Mouse (Mus musculus) gastrocnemius, adult 18-20 months (tissue): Measurements from ENCODE around the gene Epb41l1. TPM values are rescaled to one million over a fixed set of nuclear protein-coding genes. Genes with fewer than 3 reads are reported as not detected.
A peak's percentile ranks its signal among the peaks of the same experiment; 100 is the strongest.
"Not testable (repeated sequence)": the region's sequence is repeated elsewhere in the genome, so short reads cannot be mapped to it uniquely, and the experiment has no call there.

ENCODE experiments used
- DNase-seq: peaks from one replicate; pipeline ENCODE4 v3.0.0; 2021; ENCODE audit warnings: low spot score
- total RNA-seq, 2 experiments: library from RNA; stranded (reverse); gene quantifications; 2 replicates each; pipeline ENCODE4 v1.2.3; 2021

The Epb41l1 gene
- total RNA-seq, 2 experiments from 2014 or later: 4.6 to 4.8 TPM

- no peak for DNase-seq
Measured at GRCm38 (mm10) chr2:156483204-156483603, 62.5 kb downstream of the Epb41l1 start.

- no peak for DNase-seq
Measured at GRCm38 (mm10) chr2:156486086-156486751, 65.5 kb downstream of the Epb41l1 start.

- no peak for DNase-seq
Measured at GRCm38 (mm10) chr2:156487589-156488160, 67.0 kb downstream of the Epb41l1 start.

- DNase-seq: peak; percentile 30
Measured at GRCm38 (mm10) chr2:156488166-156488814, 67.6 kb downstream of the Epb41l1 start.

GRCm38 (mm10) chr2:156490176-156490575 is 69.5 kb downstream of the Epb41l1 start:
- DNase-seq: peak; percentile 36

- no peak for DNase-seq
Measured at GRCm38 (mm10) chr2:156491796-156492195, 71.1 kb downstream of the Epb41l1 start.

- no peak for DNase-seq
Measured at GRCm38 (mm10) chr2:156493766-156494165, 73.1 kb downstream of the Epb41l1 start.

GRCm38 (mm10) chr2:156494465-156494864 is 73.8 kb downstream of the Epb41l1 start:
- no peak for DNase-seq

GRCm38 (mm10) chr2:156494875-156495274 is 74.2 kb downstream of the Epb41l1 start:
- no peak for DNase-seq

GRCm38 (mm10) chr2:156496816-156497566 is 76.3 kb downstream of the Epb41l1 start:
- no peak for DNase-seq

GRCm38 (mm10) chr2:156497915-156498314 is 77.2 kb downstream of the Epb41l1 start:
- DNase-seq: peak; percentile 62

- DNase-seq: no peak
Measured at GRCm38 (mm10) chr2:156501025-156501424, 80.3 kb downstream of the Epb41l1 start.

GRCm38 (mm10) chr2:156505533-156505932 is 84.8 kb downstream of the Epb41l1 start:
- DNase-seq: no peak

- no peak for DNase-seq
Measured at GRCm38 (mm10) chr2:156512028-156512427, 91.3 kb downstream of the Epb41l1 start.

GRCm38 (mm10) chr2:156512561-156512960 is 91.9 kb downstream of the Epb41l1 start:
- DNase-seq: no peak

GRCm38 (mm10) chr2:156515102-156515501 is 94.4 kb downstream of the Epb41l1 start:
- no peak for DNase-seq

- DNase-seq: peak; percentile 67
Measured at GRCm38 (mm10) chr2:156515565-156516185, 95.0 kb downstream of the Epb41l1 start.

GRCm38 (mm10) chr2:156516678-156517077 is 96.0 kb downstream of the Epb41l1 start:
- not testable (repeated sequence) for DNase-seq

- no peak for DNase-seq
Measured at GRCm38 (mm10) chr2:156518306-156518705, 97.6 kb downstream of the Epb41l1 start.

- no peak for DNase-seq
Measured at GRCm38 (mm10) chr2:156519584-156519983, 98.9 kb downstream of the Epb41l1 start.

GRCm38 (mm10) chr2:156522994-156523393 is 102.3 kb downstream of the Epb41l1 start:
- DNase-seq: no peak

- no peak for DNase-seq
Measured at GRCm38 (mm10) chr2:156524078-156524477, 103.4 kb downstream of the Epb41l1 start.
